Mouse (Mus musculus) left cerebral cortex, adult 9 months (tissue): ENCODE measurements around the gene Fgd6.

ENCODE experiments used
- DNase-seq, 2 experiments: peaks; one replicate each; pipeline ENCODE4 v3.0.0; 2022; ENCODE audit warnings: low spot score in 2 of 2

Gene Fgd6

GRCm38 (mm10) chr10:94134535-94135390 lies 99.0 kb downstream of the Fgd6 start:
- DNase-seq, result peak in 1 of 2 experiments; percentile 22

- no peak for DNase-seq
These were observed 103.2 kb downstream of the Fgd6 start for GRCm38 (mm10) chr10:94138890-94139482.

GRCm38 (mm10) chr10:94140227-94140931 lies 104.6 kb downstream of the Fgd6 start:
- no peak for DNase-seq

GRCm38 (mm10) chr10:94142427-94142826 lies 106.6 kb downstream of the Fgd6 start:
- no peak for DNase-seq

DNA sequence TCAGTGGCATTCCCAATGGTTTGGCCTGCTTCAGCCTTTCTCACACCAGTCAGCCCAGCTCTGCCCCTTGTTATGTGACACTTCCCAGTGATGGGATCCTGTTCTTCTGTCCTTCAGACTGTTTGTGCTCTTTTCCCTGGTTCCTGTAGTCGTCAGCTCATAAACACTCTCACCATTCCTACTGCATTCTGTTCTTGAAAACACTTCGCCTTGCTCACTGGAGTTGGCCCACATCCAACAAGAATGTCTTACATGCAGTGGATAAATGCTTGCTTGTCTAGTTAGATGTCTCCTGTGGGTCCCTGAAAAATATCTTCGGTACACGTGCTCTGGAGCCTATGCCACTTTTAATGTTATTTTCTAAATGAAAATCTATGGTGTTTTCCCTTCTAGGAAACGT lies 108.8 kb downstream of the Fgd6 start:
- no peak for DNase-seq

GRCm38 (mm10) chr10:94147391-94147755 lies 111.6 kb downstream of the Fgd6 start:
- no peak for DNase-seq

GRCm38 (mm10) chr10:94147756-94148531 lies 112.1 kb downstream of the Fgd6 start, which contains the start of gene Nr2c1:
Gene Nr2c1, plus strand, starts transcription at chr10:94148023.
- peak; percentile 82 to 93 for DNase-seq

DNA sequence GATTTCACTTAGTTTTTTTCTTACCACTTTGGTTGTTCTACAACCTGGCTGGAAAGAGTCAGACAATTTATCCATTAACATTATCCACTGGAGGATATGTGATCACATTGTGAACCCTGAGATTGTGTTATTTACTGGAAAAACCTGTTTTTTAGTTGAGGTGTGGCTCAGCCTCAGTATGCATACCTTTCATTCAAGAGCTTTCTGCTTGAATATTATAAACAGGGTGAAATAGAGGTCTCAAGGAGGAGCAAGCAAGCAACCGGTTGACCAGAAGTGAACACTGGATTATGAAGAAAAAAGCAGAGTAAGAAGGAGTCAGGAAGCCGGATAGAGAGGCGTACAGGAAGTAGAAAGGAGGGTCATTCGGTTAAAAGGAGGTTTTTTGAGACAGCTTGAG lies 115.7 kb downstream of the Fgd6 start:
- DNase-seq, result no peak

GRCm38 (mm10) chr10:94153841-94154240 lies 118.0 kb downstream of the Fgd6 start:
- DNase-seq, result no peak

DNA sequence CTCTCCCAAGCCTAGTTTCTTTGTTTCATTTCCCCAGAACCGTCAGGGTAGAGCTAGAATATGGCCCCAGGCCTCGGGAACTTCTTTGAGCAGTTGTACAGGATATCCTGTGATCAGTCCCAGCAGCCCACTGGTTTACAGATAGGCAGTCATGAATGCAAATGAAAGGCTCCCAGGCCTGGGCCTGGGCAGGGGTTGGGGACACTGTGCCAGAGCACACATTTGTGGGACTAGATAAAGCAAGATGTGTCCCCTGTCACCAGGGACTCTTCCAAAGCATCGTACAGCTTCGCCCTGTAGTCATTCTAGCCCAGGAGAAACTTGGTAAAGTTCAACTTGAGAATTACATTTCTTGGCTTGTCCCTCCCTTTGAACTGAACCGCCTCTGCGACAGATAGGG lies 123.2 kb downstream of the Fgd6 start:
- DNase-seq, result no peak

DNA sequence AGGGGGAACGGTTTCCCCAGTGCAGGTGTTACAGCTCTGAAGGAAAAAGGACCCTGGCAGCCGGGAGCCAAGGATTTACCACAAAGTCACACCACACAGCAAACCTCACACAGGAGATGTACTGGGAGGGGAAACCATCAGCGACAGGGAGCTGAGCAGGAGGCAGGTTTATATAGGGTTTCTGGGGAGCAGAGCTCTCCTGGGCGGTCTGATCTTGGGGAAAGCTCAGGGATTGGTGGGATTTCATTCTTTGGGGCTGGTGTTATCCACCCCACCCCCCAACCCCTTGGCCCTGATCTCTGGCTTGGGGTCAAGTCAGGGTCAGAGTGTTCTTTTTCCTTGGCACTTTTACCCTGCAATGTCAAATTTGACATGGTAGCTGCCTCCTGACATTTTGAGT lies 123.6 kb downstream of the Fgd6 start:
- no peak for DNase-seq

- no peak for DNase-seq
These were observed 125.4 kb downstream of the Fgd6 start for GRCm38 (mm10) chr10:94161051-94161765.

DNA sequence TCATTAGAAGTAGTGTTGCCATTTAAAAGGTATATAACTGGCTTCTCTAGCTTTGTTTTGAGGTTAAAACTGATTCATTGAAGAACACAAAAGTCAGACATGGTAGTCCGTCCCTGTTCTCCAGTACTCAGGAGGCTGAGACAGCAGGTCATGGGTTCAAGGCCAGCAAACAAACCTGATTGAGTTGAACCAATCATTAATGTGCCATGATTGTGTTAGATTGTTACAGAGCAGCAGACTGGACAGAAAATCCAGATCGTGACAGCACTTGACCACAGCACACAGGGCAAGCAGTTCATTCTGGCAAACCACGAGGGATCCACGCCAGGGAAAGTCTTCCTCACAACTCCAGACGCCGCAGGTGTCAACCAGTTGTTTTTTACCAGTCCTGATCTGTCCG lies 126.2 kb downstream of the Fgd6 start:
- no peak for DNase-seq

- DNase-seq, result no peak
These were observed 128.5 kb downstream of the Fgd6 start for GRCm38 (mm10) chr10:94164104-94164845.

DNA sequence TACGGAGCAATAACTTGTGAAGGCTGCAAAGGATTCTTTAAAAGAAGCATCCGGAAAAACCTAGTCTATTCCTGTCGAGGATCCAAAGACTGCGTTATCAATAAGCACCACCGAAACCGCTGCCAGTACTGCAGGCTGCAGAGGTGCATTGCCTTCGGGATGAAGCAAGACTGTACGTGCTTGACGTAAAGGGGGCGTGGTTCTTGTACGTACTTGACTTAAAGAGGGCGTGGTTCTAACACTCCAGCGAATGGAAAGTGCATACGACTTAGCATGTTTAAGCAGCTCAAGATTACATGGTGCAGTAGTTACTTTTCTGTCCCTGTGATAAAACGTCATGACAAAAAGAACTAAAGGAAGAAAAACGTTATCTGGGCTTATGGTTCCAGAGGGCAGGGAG lies 129.6 kb downstream of the Fgd6 start:
- no peak for DNase-seq

- DNase-seq, result no peak
These were observed 131.4 kb downstream of the Fgd6 start for GRCm38 (mm10) chr10:94167051-94167750.

- DNase-seq, result no peak
These were observed 135.8 kb downstream of the Fgd6 start for GRCm38 (mm10) chr10:94171440-94172130.

DNA sequence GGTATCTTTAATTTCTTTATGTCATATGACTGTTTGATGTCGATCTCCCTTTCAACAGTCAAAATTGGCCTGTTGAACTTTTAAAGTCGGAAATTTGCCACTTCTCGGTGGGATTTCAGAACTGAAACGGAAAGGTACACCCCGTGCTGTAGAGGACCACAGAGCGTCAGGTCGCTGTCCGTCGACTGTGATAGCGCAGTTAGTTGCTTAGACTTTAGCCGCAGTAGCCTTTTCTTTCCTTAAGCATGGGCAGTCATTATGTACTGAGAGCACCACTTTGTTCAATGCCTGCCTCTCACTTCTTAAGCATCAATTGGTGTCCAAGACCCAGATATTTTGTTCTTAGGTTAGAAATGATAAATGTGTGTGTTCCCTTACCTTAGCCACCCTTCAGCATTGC lies 136.3 kb downstream of the Fgd6 start:
- DNase-seq, result no peak

- DNase-seq, result no peak
These were observed 136.9 kb downstream of the Fgd6 start for GRCm38 (mm10) chr10:94172706-94173105.
